Mouse (Mus musculus): ENCODE measurements around the gene Zbtb12. TPM values are rescaled to one million over a fixed set of nuclear protein-coding genes. Genes with fewer than 3 reads are reported as not detected.

The Zbtb12 gene
- polyA plus RNA-seq, 1 experiment from 2014 or later: 1.7 TPM

DNA sequence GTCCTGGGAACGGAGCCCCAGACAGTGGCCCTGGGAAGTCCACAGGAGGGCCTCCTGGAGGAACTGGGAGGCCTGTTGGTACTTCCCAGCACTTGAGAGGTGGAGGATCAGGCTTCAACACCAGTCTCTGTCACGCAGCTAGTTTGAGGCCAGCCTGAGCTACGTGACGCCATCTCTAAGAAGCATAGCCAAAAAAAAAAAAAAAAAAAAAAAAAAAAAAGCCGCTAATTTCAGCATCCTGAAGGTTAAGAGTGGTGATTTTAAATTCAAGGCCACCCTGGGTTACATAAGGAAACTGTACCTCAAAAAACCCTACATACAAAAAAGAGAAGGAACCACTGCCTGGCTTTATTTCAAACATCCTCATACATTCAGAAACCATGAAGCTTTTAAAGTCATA is 45.0 kb downstream of the Zbtb12 start:
- ATAC-seq (ENCODE audit: insufficient read depth, low FRiP score, low TSS enrichment) (no peak), DNase-seq (ENCODE audit: low spot score) (no peak)
- Histone ChIP-seq H3K27me3 (ENCODE audit: control insufficient read depth, insufficient read depth, low read length) (no peaks in the 10 kb centered on the region), H3K4me3 (ENCODE audit: low read depth, low read length) (no peak overlapping the region), H3K36me3 (ENCODE audit: control insufficient read depth, insufficient read depth, low read length) (no peaks in the 10 kb centered on the region), H3K4me1 (ENCODE audit: control insufficient read depth, insufficient read depth, low read length) (no peaks in the 10 kb centered on the region), H3K4me2 (ENCODE audit: low read depth) (no peak overlapping the region), H3K27ac (ENCODE audit: low read depth, low read length) (no peak overlapping the region), H3K9me3 (ENCODE audit: control insufficient read depth, low read length) (no peaks in the 10 kb centered on the region), H3K9ac (ENCODE audit: low read length) (no peak overlapping the region)
- WGBS: 76% methylated on average over 5 of the region's 5 CpGs

DNA sequence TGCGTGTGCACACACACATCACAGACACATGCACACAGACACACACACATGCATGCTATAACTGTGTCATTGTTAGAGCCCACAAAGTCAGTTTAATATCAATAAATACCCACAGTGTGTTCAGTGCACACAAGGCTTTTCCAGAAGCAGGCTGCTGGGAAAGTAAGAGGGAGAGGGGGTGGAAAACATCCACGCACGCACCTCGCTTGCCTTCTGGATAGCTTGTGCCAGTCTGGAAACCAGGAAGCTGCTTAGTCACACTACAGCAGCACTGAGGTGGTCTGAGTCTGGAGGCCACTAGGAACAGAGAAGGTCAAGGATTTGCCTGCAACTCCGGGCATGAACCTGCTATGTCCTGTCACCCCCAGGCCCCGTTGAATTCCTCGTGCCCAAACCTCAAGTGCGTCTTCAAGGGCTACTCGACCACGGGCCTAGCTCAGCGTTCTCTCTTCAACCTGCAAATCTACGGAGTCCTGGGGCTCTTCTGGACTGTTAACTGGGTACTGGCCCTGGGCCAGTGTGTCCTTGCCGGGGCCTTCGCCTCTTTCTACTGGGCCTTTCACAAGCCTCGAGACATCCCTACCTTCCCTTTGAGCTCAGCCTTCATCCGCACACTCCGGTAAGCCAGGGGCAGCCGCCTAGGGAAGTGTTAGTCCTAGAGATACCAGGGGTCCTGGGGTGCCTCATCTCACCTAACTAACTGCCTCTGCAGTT is 48.2 kb downstream of the Zbtb12 start:
- 87% methylated on average over 18 of the region's 18 CpGs for WGBS
- no peak overlapping the region for H3K9ac ChIP-seq (ENCODE audit: low read length)
- no peak overlapping the region for H3K4me3 ChIP-seq (ENCODE audit: low read depth, low read length)
- ATAC-seq (ENCODE audit: insufficient read depth, low FRiP score, low TSS enrichment) (no peak), DNase-seq (ENCODE audit: low spot score) (no peak)
- H3K36me3 ChIP-seq (ENCODE audit: control insufficient read depth, insufficient read depth, low read length): no peaks in the 10 kb centered on the region
- H3K4me2 ChIP-seq (ENCODE audit: low read depth): no peak overlapping the region
- H3K9me3 ChIP-seq (ENCODE audit: control insufficient read depth, low read length): no peaks in the 10 kb centered on the region
- H3K27me3 ChIP-seq (ENCODE audit: control insufficient read depth, insufficient read depth, low read length): no peaks in the 10 kb centered on the region
- H3K27ac ChIP-seq (ENCODE audit: low read depth, low read length): no peak overlapping the region
- H3K4me1 ChIP-seq (ENCODE audit: control insufficient read depth, insufficient read depth, low read length): 0 out of 2 replicates have a peak, but pooled peaks cover 4% of the 10 kb centered on the region

DNA sequence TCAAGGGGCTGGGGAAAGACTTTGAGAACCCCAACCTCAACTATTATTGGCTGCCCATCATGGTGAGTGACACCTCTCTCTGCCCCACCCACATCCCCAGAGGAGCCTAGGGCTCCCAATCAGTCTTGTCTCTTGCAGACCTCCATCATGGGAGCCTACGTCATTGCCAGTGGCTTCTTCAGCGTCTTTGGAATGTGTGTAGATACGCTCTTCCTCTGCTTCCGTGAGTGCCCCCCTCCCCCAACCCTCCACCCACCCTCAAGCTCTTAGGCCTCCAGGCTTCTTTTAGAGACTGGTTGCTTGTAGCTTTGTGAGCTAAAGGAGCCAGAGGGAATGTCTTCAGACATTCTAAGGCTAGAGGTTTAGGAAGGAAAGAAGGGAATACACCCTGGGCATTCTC is 49.6 kb downstream of the Zbtb12 start:
- Histone ChIP-seq H3K27ac (ENCODE audit: low read depth, low read length) (no peak overlapping the region), H3K36me3 (ENCODE audit: control insufficient read depth, insufficient read depth, low read length) (no peaks in the 10 kb centered on the region), H3K4me1 (ENCODE audit: control insufficient read depth, insufficient read depth, low read length) (0 out of 2 replicates have a peak, but pooled peaks cover 4% of the 10 kb centered on the region), H3K27me3 (ENCODE audit: control insufficient read depth, insufficient read depth, low read length) (no peaks in the 10 kb centered on the region), H3K9me3 (ENCODE audit: control insufficient read depth, low read length) (no peaks in the 10 kb centered on the region), H3K4me3 (ENCODE audit: low read depth, low read length) (no peak overlapping the region), H3K9ac (ENCODE audit: low read length) (no peak overlapping the region), H3K4me2 (ENCODE audit: low read depth) (no peak overlapping the region)
- DNase-seq (ENCODE audit: low spot score): no peak
- WGBS: 83% methylated on average over 4 of the region's 4 CpGs
- no peak for ATAC-seq (ENCODE audit: insufficient read depth, low FRiP score, low TSS enrichment)

DNA sequence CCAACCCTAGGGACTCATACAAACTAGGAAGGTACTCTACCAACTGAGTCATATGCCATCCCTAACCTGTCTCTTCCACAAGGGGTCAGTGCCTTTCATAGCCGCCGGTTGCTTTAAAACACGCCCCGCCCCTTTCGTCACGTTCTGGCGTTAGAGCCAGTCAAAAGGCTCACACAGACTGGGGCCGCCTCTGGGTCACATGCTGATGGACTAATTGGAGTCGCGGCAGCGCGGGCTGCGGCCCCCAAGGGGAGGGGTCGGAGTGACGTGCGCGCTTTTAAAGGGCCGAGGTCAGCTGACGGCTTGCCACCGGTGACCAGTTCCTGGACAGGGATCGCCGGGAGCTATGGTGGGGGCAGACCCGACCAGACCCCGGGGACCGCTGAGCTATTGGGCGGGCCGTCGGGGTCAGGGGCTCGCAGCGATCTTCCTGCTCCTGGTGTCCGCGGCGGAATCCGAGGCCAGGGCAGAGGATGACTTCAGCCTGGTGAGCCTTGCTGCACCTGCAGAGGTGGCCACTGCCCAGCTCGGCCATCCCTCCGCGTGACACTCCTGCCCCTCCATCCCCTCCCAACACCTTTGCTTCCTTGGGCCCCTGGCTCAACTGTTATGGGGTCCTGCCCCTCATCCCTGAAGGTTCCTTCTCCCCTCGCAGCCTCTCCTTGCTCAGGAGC is 51.9 kb downstream of the Zbtb12 start, which contains the start of gene Neu1:
Neu1 (plus strand) TSS at position 193 of the 674 bp plus-strand sequence.
- ATAC-seq (ENCODE audit: insufficient read depth, low FRiP score, low TSS enrichment) (peak; percentile 97), DNase-seq (ENCODE audit: low spot score) (peak; percentile 97)
- Histone ChIP-seq H3K27me3 (ENCODE audit: control insufficient read depth, insufficient read depth, low read length) (no peaks in the 10 kb centered on the region), H3K9ac (ENCODE audit: low read length) (peak within 1 kb of the TSS; percentile 67), H3K4me2 (ENCODE audit: low read depth) (peak within 1 kb of the TSS; percentile 97), H3K27ac (ENCODE audit: low read depth, low read length) (no peak within 1 kb of the TSS), H3K4me1 (ENCODE audit: control insufficient read depth, insufficient read depth, low read length) (0 out of 2 replicates have a peak, but pooled peaks cover 4% of the 10 kb centered on the region), H3K4me3 (ENCODE audit: low read depth, low read length) (peak within 1 kb of the TSS; percentile 69), H3K36me3 (ENCODE audit: control insufficient read depth, insufficient read depth, low read length) (no peaks in the 10 kb centered on the region), H3K9me3 (ENCODE audit: control insufficient read depth, low read length) (no peaks in the 10 kb centered on the region)
- 1% methylated on average over 38 of the region's 38 CpGs for WGBS

DNA sequence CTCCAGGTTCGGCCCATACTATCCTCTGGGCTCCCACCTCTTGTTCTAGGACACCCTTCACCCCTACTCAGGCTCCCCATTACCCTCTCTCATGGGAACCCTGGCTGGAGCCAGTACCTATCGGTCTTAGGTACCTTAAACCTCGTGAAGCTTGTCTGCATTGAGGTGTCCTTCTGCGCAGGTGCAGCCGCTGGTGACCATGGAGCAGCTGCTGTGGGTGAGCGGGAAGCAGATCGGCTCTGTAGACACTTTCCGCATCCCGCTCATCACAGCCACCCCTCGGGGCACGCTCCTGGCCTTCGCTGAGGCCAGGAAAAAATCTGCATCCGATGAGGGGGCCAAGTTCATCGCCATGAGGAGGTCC is 52.4 kb downstream of the Zbtb12 start:
- Histone ChIP-seq H3K27ac (ENCODE audit: low read depth, low read length) (no peak overlapping the region), H3K4me3 (ENCODE audit: low read depth, low read length) (peak overlapping the region; percentile 69), H3K4me1 (ENCODE audit: control insufficient read depth, insufficient read depth, low read length) (0 out of 2 replicates have a peak, but pooled peaks cover 4% of the 10 kb centered on the region), H3K9ac (ENCODE audit: low read length) (peak overlapping the region; percentile 67), H3K4me2 (ENCODE audit: low read depth) (peak overlapping the region; percentile 97), H3K36me3 (ENCODE audit: control insufficient read depth, insufficient read depth, low read length) (no peaks in the 10 kb centered on the region), H3K27me3 (ENCODE audit: control insufficient read depth, insufficient read depth, low read length) (no peaks in the 10 kb centered on the region), H3K9me3 (ENCODE audit: control insufficient read depth, low read length) (no peaks in the 10 kb centered on the region)
- ATAC-seq (ENCODE audit: insufficient read depth, low FRiP score, low TSS enrichment) (no peak), DNase-seq (ENCODE audit: low spot score) (no peak)
- WGBS: 8% methylated on average over 14 of the region's 14 CpGs

DNA sequence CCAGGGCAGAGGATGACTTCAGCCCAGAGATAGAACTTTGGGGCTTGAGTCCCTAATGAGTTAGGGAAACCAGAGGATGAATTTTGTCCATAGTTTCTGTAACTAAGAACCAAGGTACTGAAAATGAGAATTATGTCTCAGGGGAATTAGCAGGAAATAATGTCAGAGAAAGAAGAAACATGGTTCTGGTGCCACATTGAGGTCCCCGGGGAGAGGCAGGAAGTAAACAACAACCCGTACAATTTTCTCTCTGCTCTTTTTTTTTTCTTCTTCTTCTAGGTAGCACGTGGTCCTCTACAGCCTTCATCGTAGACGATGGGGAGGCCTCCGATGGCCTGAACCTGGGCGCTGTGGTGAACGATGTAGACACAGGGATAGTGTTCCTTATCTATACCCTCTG is 53.0 kb downstream of the Zbtb12 start:
- Histone ChIP-seq H3K9me3 (ENCODE audit: control insufficient read depth, low read length) (no peaks in the 10 kb centered on the region), H3K4me1 (ENCODE audit: control insufficient read depth, insufficient read depth, low read length) (0 out of 2 replicates have a peak, but pooled peaks cover 4% of the 10 kb centered on the region), H3K36me3 (ENCODE audit: control insufficient read depth, insufficient read depth, low read length) (no peaks in the 10 kb centered on the region), H3K4me2 (ENCODE audit: low read depth) (peak overlapping the region; percentile 97), H3K4me3 (ENCODE audit: low read depth, low read length) (peak overlapping the region; percentile 69; the same call in 1 of the 2 replicates), H3K27me3 (ENCODE audit: control insufficient read depth, insufficient read depth, low read length) (no peaks in the 10 kb centered on the region), H3K9ac (ENCODE audit: low read length) (peak overlapping the region; percentile 67), H3K27ac (ENCODE audit: low read depth, low read length) (no peak overlapping the region)
- DNase-seq (ENCODE audit: low spot score) (no peak), ATAC-seq (ENCODE audit: insufficient read depth, low FRiP score, low TSS enrichment) (no peak)
- WGBS: 92% methylated on average over 8 of the region's 8 CpGs

DNA sequence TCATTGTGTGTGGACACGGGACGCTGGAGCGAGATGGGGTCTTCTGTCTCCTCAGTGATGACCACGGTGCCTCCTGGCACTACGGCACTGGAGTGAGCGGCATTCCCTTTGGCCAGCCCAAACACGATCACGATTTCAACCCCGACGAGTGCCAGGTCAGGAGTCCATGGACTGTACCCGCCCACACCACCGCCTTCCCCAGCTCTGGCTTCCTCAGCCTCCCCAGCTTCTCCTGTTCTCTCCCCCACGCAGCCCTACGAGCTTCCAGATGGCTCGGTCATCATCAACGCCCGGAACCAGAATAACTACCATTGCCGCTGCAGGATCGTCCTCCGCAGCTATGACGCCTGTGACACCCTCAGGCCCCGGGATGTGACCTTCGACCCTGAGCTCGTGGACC is 54.7 kb downstream of the Zbtb12 start:
- H3K9me3 ChIP-seq (ENCODE audit: control insufficient read depth, low read length): no peaks in the 10 kb centered on the region
- no peaks in the 10 kb centered on the region for H3K36me3 ChIP-seq (ENCODE audit: control insufficient read depth, insufficient read depth, low read length)
- H3K27ac ChIP-seq (ENCODE audit: low read depth, low read length): no peak overlapping the region
- no peak overlapping the region for H3K4me3 ChIP-seq (ENCODE audit: low read depth, low read length)
- H3K27me3 ChIP-seq (ENCODE audit: control insufficient read depth, insufficient read depth, low read length): no peaks in the 10 kb centered on the region
- 77% methylated on average over 24 of the region's 24 CpGs for WGBS
- DNase-seq (ENCODE audit: low spot score): no peak
- no peak overlapping the region for H3K9ac ChIP-seq (ENCODE audit: low read length)
- H3K4me1 ChIP-seq (ENCODE audit: control insufficient read depth, insufficient read depth, low read length): 0 out of 2 replicates have a peak, but pooled peaks cover 4% of the 10 kb centered on the region
- ATAC-seq (ENCODE audit: insufficient read depth, low FRiP score, low TSS enrichment): no peak
- H3K4me2 ChIP-seq (ENCODE audit: low read depth): no peak overlapping the region

DNA sequence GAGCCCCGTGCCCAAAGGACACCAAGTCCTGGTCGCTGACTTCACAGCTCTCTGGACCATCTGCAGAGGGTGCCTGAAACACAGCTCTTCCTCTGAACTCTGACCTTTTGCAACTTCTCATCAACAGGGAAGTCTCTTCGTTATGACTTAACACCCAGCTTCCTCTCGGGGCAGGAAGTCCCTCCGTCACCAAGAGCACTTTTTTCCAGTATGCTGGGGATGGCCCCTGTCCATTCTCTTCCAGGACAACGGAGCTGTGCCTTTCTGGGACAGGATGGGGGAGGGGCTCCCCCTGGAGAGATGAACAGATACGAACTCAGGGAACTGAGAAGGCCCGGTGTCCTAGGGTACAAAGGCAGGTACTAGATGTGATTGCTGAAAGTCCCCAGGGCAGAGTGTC is 55.5 kb downstream of the Zbtb12 start:
- Histone ChIP-seq H3K4me3 (ENCODE audit: low read depth, low read length) (no peak overlapping the region), H3K27me3 (ENCODE audit: control insufficient read depth, insufficient read depth, low read length) (no peaks in the 10 kb centered on the region), H3K9me3 (ENCODE audit: control insufficient read depth, low read length) (no peaks in the 10 kb centered on the region), H3K4me2 (ENCODE audit: low read depth) (no peak overlapping the region), H3K4me1 (ENCODE audit: control insufficient read depth, insufficient read depth, low read length) (0 out of 2 replicates have a peak, but pooled peaks cover 4% of the 10 kb centered on the region), H3K36me3 (ENCODE audit: control insufficient read depth, insufficient read depth, low read length) (no peaks in the 10 kb centered on the region), H3K27ac (ENCODE audit: low read depth, low read length) (no peak overlapping the region), H3K9ac (ENCODE audit: low read length) (no peak overlapping the region)
- WGBS: 51% methylated on average over 8 of the region's 8 CpGs
- ATAC-seq (ENCODE audit: insufficient read depth, low FRiP score, low TSS enrichment) (no peak), DNase-seq (ENCODE audit: low spot score) (no peak)
